Mouse (Mus musculus) urinary bladder, adult 18-20 months (tissue): ENCODE measurements around the gene Xirp1.

Experiments used
- DNase-seq, 2 experiments: peaks; one replicate each; pipeline ENCODE4 v3.0.0; 2022; ENCODE audit warnings: low spot score in 2 of 2, mixed read lengths in 2 of 2

Gene Xirp1

DNA sequence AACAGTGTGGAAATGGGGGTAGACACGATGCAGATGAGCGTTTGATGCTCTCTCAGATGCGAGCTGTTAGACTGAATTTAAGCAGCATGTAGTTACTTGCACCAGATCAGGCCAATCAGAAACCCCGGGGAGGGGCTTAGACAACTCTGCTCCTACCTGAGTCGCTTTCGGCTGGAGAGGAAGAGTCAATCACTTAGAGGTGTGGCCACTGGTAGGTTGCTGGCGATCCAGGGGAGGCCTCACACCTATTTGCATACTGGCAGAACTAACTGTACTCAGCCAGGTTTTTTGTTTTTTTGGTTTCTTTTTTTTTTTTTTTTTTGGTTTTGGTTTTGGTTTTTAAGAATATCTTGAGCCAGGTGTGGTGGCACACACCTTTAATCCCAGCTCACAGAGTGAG lies 35.1 kb downstream of the Xirp1 start:
- DNase-seq: no peak

DNA sequence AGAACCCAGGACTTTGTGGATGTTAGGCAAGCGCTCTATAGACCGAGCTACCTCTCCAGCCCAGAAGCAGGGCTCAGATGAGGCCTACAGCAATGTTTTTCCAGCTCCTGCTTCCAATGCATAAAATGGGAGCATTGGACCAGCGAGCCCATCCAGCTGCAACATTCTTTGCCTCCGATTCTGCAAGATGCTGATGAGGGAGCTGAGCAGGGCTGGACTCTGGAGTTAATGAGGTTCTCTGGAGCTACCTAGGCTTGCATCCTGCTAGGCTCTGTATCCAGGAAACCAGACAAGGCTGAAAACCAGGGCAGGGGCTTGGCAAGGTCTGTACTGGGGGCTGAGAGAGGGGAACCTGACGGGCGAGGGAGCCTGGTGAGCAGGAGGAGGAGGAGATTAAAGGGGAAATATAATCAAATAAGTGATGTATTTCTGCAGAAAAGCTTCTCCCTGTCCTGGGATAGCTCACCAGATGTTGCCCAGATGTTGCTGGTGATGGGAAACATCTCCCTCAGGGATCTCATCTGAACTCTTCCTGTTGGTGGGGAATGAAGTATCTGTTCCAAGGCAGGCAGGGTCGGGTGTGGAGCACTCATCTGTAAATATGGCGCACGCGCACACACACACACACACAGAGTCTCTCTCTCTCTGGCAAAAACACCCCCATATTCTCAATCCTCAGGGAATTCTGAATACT lies 37.4 kb downstream of the Xirp1 start:
- no peak for DNase-seq

DNA sequence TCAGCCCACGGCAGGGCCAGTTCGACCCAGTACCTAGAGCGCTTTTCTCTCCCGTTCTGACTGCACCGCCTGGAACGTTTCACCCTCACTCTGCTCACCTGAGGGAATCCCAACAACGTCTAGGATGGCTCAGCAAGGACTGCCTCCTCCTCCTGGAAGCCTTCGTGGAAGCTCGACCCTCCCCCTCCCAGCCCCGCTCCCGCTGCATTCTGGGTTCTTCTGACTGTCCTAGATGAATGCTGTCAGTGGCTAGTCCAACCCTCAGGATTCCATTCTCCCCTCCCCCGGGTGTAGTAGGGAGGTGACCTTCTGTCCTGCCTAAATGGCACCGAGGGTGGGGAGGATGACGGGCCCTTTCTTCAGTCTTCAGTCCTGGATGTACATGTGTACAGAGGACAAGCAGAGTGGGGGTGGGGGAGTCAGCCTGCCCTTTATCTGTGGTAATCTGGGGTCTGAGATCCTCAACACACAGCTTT lies 38.8 kb downstream of the Xirp1 start, which contains the start of gene Csrnp1:
Gene Csrnp1, minus strand, starts transcription at position 123 of the 476 bp plus-strand sequence.
- no peak for DNase-seq

DNA sequence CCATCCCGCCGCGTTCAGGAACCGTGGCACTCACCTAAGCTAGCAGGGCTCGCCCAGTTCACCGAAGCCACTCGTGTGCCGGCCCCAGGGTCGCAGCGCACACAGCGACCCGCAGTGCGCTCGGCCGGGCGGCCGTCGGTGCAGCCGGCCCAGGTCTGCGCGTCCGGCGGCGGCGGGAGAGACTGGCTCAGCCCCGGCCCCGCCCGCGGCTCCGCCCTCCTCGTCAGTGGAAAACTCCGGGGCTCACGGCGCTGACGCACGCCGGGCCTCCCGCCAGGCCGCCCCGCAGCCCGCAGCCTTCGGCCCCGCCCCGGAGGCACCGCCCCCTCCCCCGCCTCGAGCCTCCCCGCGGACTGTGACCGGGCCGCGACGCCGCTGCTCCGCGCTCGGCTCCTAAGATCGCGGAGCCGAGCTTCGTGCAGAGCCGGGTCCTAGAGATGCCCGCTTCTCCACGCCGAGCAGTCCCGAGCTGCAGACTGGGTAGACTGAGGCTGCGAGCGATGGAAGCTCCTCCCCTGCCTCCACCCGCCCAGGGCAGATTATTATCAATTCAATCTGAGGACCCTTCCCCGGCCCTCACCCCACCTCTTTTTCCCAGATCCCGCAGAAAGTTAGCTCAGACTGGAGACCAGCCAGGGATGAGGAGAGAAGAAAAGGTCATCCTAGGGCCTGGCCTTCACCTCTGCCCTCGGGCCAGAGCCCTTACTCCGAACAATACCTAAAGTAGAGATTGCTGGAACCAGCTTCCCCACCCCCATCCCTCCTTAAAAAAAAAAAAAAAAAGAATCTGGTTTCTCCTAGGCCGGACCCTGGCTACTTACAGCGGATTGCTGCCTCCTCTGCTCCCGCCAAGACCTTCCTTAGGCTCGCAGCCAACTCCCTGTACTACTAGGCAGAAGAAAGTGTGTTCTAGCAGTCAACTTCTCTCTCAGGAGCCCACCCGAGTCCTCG lies 39.5 kb downstream of the Xirp1 start:
- peak; percentile 82 to 90 for DNase-seq

GRCm38 (mm10) chr9:119982956-119983551 lies 40.3 kb downstream of the Xirp1 start:
- peak; percentile 66 to 71 for DNase-seq

- peak; percentile 47 to 55 for DNase-seq
Measured at GRCm38 (mm10) chr9:119982241-119982811, 41.1 kb downstream of the Xirp1 start.

GRCm38 (mm10) chr9:119981183-119982179 lies 41.9 kb downstream of the Xirp1 start:
- peak; percentile 54 to 59 for DNase-seq

DNA sequence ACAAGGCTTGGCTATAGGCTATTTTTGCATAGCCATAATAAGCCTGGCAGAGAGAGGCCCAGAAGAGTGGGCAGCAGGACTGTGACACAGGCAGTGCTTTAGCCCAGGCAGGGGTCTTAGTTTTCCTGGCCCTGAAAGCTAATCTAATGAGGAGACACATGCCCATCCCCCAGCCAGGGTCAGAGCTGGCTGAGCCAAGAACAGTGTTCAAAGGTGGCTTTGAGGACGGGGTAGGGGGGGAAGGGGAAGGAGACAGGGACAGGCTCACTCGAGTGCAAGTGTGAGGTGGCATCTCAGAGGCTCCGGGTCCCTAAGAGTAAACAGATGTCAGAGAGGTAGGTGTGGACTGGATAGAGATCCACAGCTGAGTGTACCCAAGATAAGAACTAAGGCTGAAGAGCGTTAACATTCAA lies 42.6 kb downstream of the Xirp1 start:
- DNase-seq: no peak

- DNase-seq: no peak
Measured at GRCm38 (mm10) chr9:119979749-119980148, 43.6 kb downstream of the Xirp1 start.

- no peak for DNase-seq
Measured at GRCm38 (mm10) chr9:119978811-119979441, 44.5 kb downstream of the Xirp1 start.

DNA sequence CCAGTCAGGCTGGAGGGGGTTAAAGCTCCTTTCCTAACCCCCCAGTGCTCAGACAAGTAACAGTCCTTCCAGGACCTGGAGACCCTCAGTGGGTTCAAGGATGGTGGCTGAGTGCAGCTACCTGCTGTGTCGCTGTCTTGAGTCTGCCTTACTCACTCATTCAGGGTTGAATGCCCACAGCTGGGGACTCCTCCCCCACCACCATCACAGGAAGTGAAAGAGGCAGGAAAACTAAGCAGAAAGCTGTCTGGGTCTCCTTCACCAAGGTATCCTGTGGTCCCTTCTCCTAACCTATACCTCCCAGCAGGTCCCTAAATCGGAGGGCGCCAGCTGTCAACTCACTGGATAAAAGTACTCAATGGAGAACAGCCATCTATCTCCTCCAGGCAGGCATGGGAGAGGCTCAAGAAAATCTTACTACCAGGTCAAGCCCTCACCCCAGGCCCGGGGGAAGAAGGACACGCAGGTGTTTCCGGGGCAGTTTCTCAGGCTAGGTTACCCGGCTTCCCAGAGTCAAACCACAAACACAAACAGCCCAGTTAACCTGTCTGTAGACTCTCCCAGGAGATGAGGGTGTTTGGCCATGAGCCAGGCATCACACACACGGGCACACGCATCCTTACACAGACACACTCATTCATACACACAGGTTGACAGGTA lies 45.1 kb downstream of the Xirp1 start:
- no peak for DNase-seq

DNA sequence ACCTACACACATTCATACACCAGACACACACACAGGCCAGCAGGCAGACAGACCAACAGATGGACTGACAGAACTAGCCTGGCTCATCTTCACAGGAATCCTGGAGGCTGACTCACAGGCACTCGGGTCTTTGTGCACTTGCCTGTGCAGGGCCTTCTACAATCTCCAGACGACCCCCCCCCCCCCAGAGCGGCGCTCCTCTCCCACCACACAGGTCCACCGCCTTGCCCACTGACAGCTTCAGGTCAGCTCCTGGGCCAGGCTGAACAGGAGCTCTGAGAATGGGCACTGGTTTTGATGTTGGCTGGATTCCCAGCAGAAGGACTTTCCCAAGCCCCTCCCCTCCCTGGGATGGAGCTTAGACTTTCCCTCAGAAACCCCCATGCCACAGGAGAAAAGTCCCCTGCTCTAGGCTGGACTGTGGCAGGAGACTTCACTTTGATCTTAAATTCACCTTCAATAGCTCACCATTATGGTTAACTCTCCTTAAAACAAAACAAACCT lies 45.8 kb downstream of the Xirp1 start:
- DNase-seq: no peak

- no peak for DNase-seq
Measured at GRCm38 (mm10) chr9:119976704-119977556, 46.5 kb downstream of the Xirp1 start.

DNA sequence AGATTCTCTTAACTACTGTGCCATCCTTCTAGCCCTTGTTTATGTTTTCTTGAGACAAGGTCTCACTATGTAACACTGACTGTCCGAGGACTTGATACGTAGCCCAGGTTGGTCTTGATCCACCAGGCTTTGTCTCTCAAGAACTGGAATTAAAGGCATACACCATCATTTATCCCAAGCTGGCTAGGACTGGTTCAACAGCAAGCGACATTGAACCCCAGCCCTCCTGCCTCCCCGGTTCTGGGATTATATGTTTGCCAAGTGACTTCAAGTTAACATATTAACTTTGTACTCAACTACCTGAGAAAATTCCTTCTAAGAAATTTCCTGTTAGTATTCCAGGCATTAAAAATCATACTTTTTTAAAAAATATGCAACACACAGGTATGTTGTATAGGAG lies 48.1 kb downstream of the Xirp1 start:
- DNase-seq: no peak

DNA sequence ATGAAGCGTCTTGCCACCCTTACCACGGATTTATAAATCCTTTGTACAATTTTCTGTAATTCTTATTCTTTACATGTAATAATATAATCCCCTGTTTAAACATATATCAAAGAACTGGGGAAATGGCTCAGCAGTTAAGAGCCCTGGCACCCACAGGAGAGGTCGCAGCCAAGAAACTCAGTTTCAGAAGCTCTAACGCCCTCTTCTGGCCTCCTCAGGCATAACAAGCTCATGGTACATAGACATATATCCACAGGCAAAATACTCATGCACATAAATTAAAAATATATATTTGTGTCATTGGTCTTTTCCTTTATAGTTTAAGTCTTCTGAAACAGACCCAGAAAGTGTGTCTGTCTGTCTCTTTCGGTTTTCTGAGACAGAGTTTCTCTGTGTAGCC lies 48.8 kb downstream of the Xirp1 start:
- no peak for DNase-seq

GRCm38 (mm10) chr9:119973869-119974520 lies 49.4 kb downstream of the Xirp1 start:
- DNase-seq: no peak

DNA sequence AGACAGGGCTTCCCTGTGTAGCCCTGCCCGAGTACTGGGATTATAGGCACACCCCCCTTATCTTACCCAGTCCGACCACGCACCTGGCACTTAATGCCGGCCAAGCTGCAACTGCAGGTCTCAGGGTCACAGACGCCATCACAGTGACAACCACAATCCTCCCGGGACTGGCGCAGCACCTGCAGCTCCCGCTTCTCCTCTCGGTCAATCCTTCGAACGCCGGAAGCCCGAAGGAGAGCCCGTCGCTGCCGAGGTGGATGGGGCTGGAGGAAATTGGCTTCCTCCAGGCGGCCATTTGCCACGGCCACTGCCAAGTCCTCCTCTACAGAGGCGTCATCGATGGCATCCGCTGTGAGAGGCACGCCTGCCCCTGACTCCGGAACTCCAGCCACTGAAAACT lies 50.1 kb downstream of the Xirp1 start:
- no peak for DNase-seq

DNA sequence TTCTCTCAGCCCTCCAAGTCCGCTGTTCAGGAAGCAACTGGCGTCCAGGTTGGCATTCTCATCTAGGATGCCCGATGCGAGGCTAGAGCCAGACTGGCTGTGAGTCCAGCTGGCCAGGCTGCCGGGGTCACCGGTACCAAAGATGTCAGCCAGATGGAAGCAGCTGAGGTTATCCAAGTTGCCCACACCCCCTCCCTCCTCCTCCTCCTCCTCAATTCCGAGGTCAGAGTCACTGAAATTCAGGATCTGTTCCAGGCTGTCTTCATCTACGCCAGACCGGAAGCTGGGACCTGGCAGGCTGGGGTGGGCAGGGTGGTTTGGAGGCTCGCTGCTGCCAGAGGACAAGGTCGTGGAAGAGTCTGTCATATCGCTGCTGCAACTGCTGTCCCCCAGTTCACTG lies 50.8 kb downstream of the Xirp1 start:
- no peak for DNase-seq
